Mouse (Mus musculus) erythroblast, embryonic 14.5 days (primary cell): Measurements from ENCODE around the gene Dhx32.

ENCODE experiments used
- GATA1 ChIP-seq: IDR thresholded peaks from 2 replicates; pipeline ENCODE4 v1.6.1; 2012; ENCODE audit warnings: low read length, inconsistent platforms, mixed read lengths
- TAL1 ChIP-seq: IDR thresholded peaks from 3 replicates; pipeline ENCODE4 v1.6.1; 2012; ENCODE audit warnings: low read length, inconsistent platforms, mixed read lengths

GRCm38 (mm10) chr7:133718580-133718979 is 63.9 kb downstream of the Dhx32 start:
- TF ChIP-seq TAL1 (no peak), GATA1 (no peak)
